Mouse (Mus musculus): ENCODE measurements around the gene Tbc1d22a. TPM values are rescaled to one million over a fixed set of nuclear protein-coding genes. Genes with fewer than 3 reads are reported as not detected.

Gene Tbc1d22a
- polyA plus RNA-seq, 1 experiment from 2014 or later, result 12.0 TPM

GRCm38 (mm10) chr15:86427439-86427838 is 213.2 kb downstream of the Tbc1d22a start:
- peaks cover 64% of the 10 kb centered on the region for H3K4me1 ChIP-seq
- 89% methylated on average over 4 of the region's 4 CpGs for WGBS
- no peaks in the 10 kb centered on the region for H3K9me3 ChIP-seq (replicated peaks)
- peak overlapping the region; percentile 42; the same call in 1 of the 2 replicates for H3K27ac ChIP-seq
- no peaks in the 10 kb centered on the region for H3K36me3 ChIP-seq
- no peak for DNase-seq (ENCODE audit: low spot score)
- no peak overlapping the region for H3K4me3 ChIP-seq
- H3K27me3 ChIP-seq (ENCODE audit: low read depth, poor library complexity, severe bottlenecking), result no peaks in the 10 kb centered on the region

- Histone ChIP-seq H3K36me3 (no peaks in the 10 kb centered on the region), H3K9me3 (replicated peaks) (no peaks in the 10 kb centered on the region), H3K27me3 (ENCODE audit: low read depth, poor library complexity, severe bottlenecking) (no peaks in the 10 kb centered on the region), H3K4me3 (no peak overlapping the region), H3K27ac (0 out of 2 replicates have a peak overlapping the region, but pooled peaks have one; percentile 46), H3K4me1 (peaks cover 64% of the 10 kb centered on the region)
- 90% methylated on average over 5 of the region's 5 CpGs for WGBS
- DNase-seq (ENCODE audit: low spot score), result no peak
Observed at GRCm38 (mm10) chr15:86428496-86428895, 214.2 kb downstream of the Tbc1d22a start.

- H3K4me1 ChIP-seq, result peaks cover 60% of the 10 kb centered on the region
- 55% methylated on average over 8 of the region's 8 CpGs for WGBS
Observed at GRCm38 (mm10) chr15:86429766-86430335, 215.6 kb downstream of the Tbc1d22a start.

GRCm38 (mm10) chr15:86431539-86432080 is 217.4 kb downstream of the Tbc1d22a start:
- Histone ChIP-seq H3K27me3 (ENCODE audit: low read depth, poor library complexity, severe bottlenecking) (no peaks in the 10 kb centered on the region), H3K4me1 (peaks cover 55% of the 10 kb centered on the region)
- 91% methylated on average over 11 of the region's 11 CpGs for WGBS

More at GRCm38 (mm10) chr15:86429766-86430335, 215.6 kb downstream of the Tbc1d22a start:
- Histone ChIP-seq H3K27ac (peak overlapping the region; percentile 17; the same call in 1 of the 2 replicates), H3K4me3 (no peak overlapping the region), H3K36me3 (no peaks in the 10 kb centered on the region), H3K27me3 (ENCODE audit: low read depth, poor library complexity, severe bottlenecking) (no peaks in the 10 kb centered on the region), H3K9me3 (replicated peaks) (no peaks in the 10 kb centered on the region)
- peak; percentile 68 for DNase-seq (ENCODE audit: low spot score)

GRCm38 (mm10) chr15:86432791-86433190 is 218.5 kb downstream of the Tbc1d22a start:
- H3K36me3 ChIP-seq, result no peaks in the 10 kb centered on the region
- DNase-seq (ENCODE audit: low spot score), result no peak
- no peak overlapping the region for H3K27ac ChIP-seq
- H3K9me3 ChIP-seq (replicated peaks), result no peaks in the 10 kb centered on the region
- H3K27me3 ChIP-seq (ENCODE audit: low read depth, poor library complexity, severe bottlenecking), result no peaks in the 10 kb centered on the region
- H3K4me3 ChIP-seq, result no peak overlapping the region
- peaks cover 55% of the 10 kb centered on the region for H3K4me1 ChIP-seq

More at GRCm38 (mm10) chr15:86431539-86432080, 217.4 kb downstream of the Tbc1d22a start:
- DNase-seq (ENCODE audit: low spot score), result no peak
- Histone ChIP-seq H3K27ac (peak overlapping the region; percentile 17), H3K9me3 (replicated peaks) (no peaks in the 10 kb centered on the region), H3K36me3 (no peaks in the 10 kb centered on the region), H3K4me3 (no peak overlapping the region)

- 80% methylated on average over 8 of the region's 8 CpGs for WGBS
Observed at GRCm38 (mm10) chr15:86433378-86433777, 219.1 kb downstream of the Tbc1d22a start.

GRCm38 (mm10) chr15:86434241-86434640 is 220.0 kb downstream of the Tbc1d22a start:
- H3K4me3 ChIP-seq, result no peak overlapping the region
- no peak overlapping the region for H3K27ac ChIP-seq
- DNase-seq (ENCODE audit: low spot score), result no peak
- WGBS, result 90% methylated on average over 3 of the region's 3 CpGs
- peaks cover 42% of the 10 kb centered on the region for H3K4me1 ChIP-seq
- H3K9me3 ChIP-seq (replicated peaks), result no peaks in the 10 kb centered on the region
- no peaks in the 10 kb centered on the region for H3K36me3 ChIP-seq
- H3K27me3 ChIP-seq (ENCODE audit: low read depth, poor library complexity, severe bottlenecking), result no peaks in the 10 kb centered on the region

More at GRCm38 (mm10) chr15:86433378-86433777, 219.1 kb downstream of the Tbc1d22a start:
- Histone ChIP-seq H3K27me3 (ENCODE audit: low read depth, poor library complexity, severe bottlenecking) (no peaks in the 10 kb centered on the region), H3K4me3 (no peak overlapping the region), H3K4me1 (peaks cover 51% of the 10 kb centered on the region), H3K27ac (no peak overlapping the region), H3K9me3 (replicated peaks) (no peaks in the 10 kb centered on the region), H3K36me3 (no peaks in the 10 kb centered on the region)
- DNase-seq (ENCODE audit: low spot score), result no peak

GRCm38 (mm10) chr15:86437346-86437745 is 223.1 kb downstream of the Tbc1d22a start:
- WGBS, result 96% methylated on average over 2 of the region's 2 CpGs

GRCm38 (mm10) chr15:86439015-86439796 is 224.9 kb downstream of the Tbc1d22a start:
- H3K27ac ChIP-seq, result peak overlapping the region; percentile 55
- no peak overlapping the region for H3K4me3 ChIP-seq
- no peak for DNase-seq (ENCODE audit: low spot score)
- no peaks in the 10 kb centered on the region for H3K27me3 ChIP-seq (ENCODE audit: low read depth, poor library complexity, severe bottlenecking)
- 92% methylated on average over 15 of the region's 15 CpGs for WGBS
- H3K4me1 ChIP-seq, result peaks cover 2% of the 10 kb centered on the region; the same call in 1 of the 2 replicates
- no peaks in the 10 kb centered on the region for H3K36me3 ChIP-seq
- no peaks in the 10 kb centered on the region for H3K9me3 ChIP-seq (replicated peaks)

More at GRCm38 (mm10) chr15:86437346-86437745, 223.1 kb downstream of the Tbc1d22a start:
- H3K9me3 ChIP-seq (replicated peaks), result no peaks in the 10 kb centered on the region
- no peak overlapping the region for H3K4me3 ChIP-seq
- peaks cover 12% of the 10 kb centered on the region for H3K4me1 ChIP-seq
- no peaks in the 10 kb centered on the region for H3K36me3 ChIP-seq
- no peak overlapping the region for H3K27ac ChIP-seq
- no peaks in the 10 kb centered on the region for H3K27me3 ChIP-seq (ENCODE audit: low read depth, poor library complexity, severe bottlenecking)
- no peak for DNase-seq (ENCODE audit: low spot score)

- no peaks in the 10 kb centered on the region for H3K27me3 ChIP-seq (ENCODE audit: low read depth, poor library complexity, severe bottlenecking)
- DNase-seq (ENCODE audit: low spot score), result no peak
- H3K4me3 ChIP-seq, result no peak overlapping the region
- no peaks in the 10 kb centered on the region for H3K36me3 ChIP-seq
- H3K4me1 ChIP-seq, result peaks cover 19% of the 10 kb centered on the region
- H3K9me3 ChIP-seq (replicated peaks), result no peaks in the 10 kb centered on the region
- 89% methylated on average over 2 of the region's 2 CpGs for WGBS
- no peak overlapping the region for H3K27ac ChIP-seq
Observed at GRCm38 (mm10) chr15:86444271-86444670, 230.0 kb downstream of the Tbc1d22a start.

- Histone ChIP-seq H3K4me1 (peaks cover 19% of the 10 kb centered on the region), H3K9me3 (replicated peaks) (no peaks in the 10 kb centered on the region), H3K27me3 (ENCODE audit: low read depth, poor library complexity, severe bottlenecking) (no peaks in the 10 kb centered on the region), H3K36me3 (peaks cover 15% of the 10 kb centered on the region), H3K4me3 (no peak overlapping the region), H3K27ac (no peak overlapping the region)
- no peak for DNase-seq (ENCODE audit: low spot score)
Observed at GRCm38 (mm10) chr15:86446064-86446463, 231.8 kb downstream of the Tbc1d22a start.

GRCm38 (mm10) chr15:86447251-86447650 is 233.0 kb downstream of the Tbc1d22a start:
- DNase-seq (ENCODE audit: low spot score), result no peak
- H3K4me3 ChIP-seq, result no peak overlapping the region
- 90% methylated on average over 7 of the region's 7 CpGs for WGBS
- H3K4me1 ChIP-seq, result peaks cover 23% of the 10 kb centered on the region
- H3K36me3 ChIP-seq, result peaks cover 15% of the 10 kb centered on the region
- no peaks in the 10 kb centered on the region for H3K27me3 ChIP-seq (ENCODE audit: low read depth, poor library complexity, severe bottlenecking)
- no peaks in the 10 kb centered on the region for H3K9me3 ChIP-seq (replicated peaks)
- no peak overlapping the region; the same call in 1 of the 2 replicates for H3K27ac ChIP-seq

GRCm38 (mm10) chr15:86449236-86449635 is 235.0 kb downstream of the Tbc1d22a start:
- Histone ChIP-seq H3K36me3 (peaks cover 15% of the 10 kb centered on the region), H3K4me1 (peaks cover 23% of the 10 kb centered on the region)
- WGBS, result 89% methylated on average over 5 of the region's 5 CpGs

More at GRCm38 (mm10) chr15:86449236-86449635, 235.0 kb downstream of the Tbc1d22a start:
- Histone ChIP-seq H3K27me3 (ENCODE audit: low read depth, poor library complexity, severe bottlenecking) (no peaks in the 10 kb centered on the region), H3K9me3 (replicated peaks) (no peaks in the 10 kb centered on the region), H3K27ac (no peak overlapping the region), H3K4me3 (no peak overlapping the region)
- DNase-seq (ENCODE audit: low spot score), result no peak

Measured in limb, embryonic 10.5 days (tissue).